Mouse (Mus musculus) embryonic facial prominence, embryonic 15.5 days (tissue): ENCODE results near the gene Zim1. TPM values are rescaled to one million over a fixed set of nuclear protein-coding genes. Genes with fewer than 3 reads are reported as not detected.

ENCODE experiments used
- ATAC-seq: fragments of 200-750 bp; cut with Nextera tagmentation; 2 replicates; pipeline ENCODE4 v1.8.0; 2017; ENCODE audit warnings: low read depth, moderate TSS enrichment; ENCODE audit not compliant: insufficient number of reproducible peaks, low FRiP score, low TSS enrichment
- H3K27ac ChIP-seq: fragments of 300-500 bp; sonication (generic); replicated peaks from 2 replicates; pipeline ENCODE4 v1.5.1; 2015; ENCODE audit warnings: mild to moderate bottlenecking, inconsistent platforms
- H3K27me3 ChIP-seq: fragments of 300-500 bp; sonication (generic); 2 replicates; pipeline ENCODE4 v1.6.1; 2015; ENCODE audit warnings: inconsistent platforms
- H3K36me3 ChIP-seq: fragments of 300-500 bp; sonication (generic); 2 replicates; pipeline ENCODE4 v1.6.1; 2015; ENCODE audit warnings: mild to moderate bottlenecking, inconsistent platforms
- H3K4me1 ChIP-seq: fragments of 300-500 bp; sonication (generic); 2 replicates; pipeline ENCODE4 v1.6.1; 2015; ENCODE audit warnings: inconsistent platforms
- H3K4me2 ChIP-seq: fragments of 300-500 bp; sonication (generic); replicated peaks from 2 replicates; pipeline ENCODE4 v1.6.1; 2015; ENCODE audit warnings: mild to moderate bottlenecking, inconsistent platforms
- H3K4me3 ChIP-seq: fragments of 300-500 bp; sonication (generic); replicated peaks from 2 replicates; pipeline ENCODE4 v1.5.1; 2015; ENCODE audit warnings: mild to moderate bottlenecking, inconsistent platforms
- H3K9ac ChIP-seq: fragments of 300-500 bp; sonication (generic); 2 replicates; pipeline ENCODE4 v1.6.1; 2015; ENCODE audit warnings: inconsistent platforms
- H3K9me3 ChIP-seq: fragments of 300-500 bp; sonication (generic); replicated peaks from 2 replicates; pipeline ENCODE4 v1.6.1; 2016; ENCODE audit warnings: inconsistent platforms
- WGBS: fragments of 180-500 bp; shearing (Covaris S2); methylation state at CpG from one replicate; pipeline ENCODE4 v1.1.7; 2015; 5-methylcytosine and 5-hydroxymethylcytosine counted together
- polyA plus RNA-seq: library from polyadenylated mRNA; unstranded; fragments of >200 nt; fragmentation: Nextera tagmentation; extraction: Ambion mirVana; gene quantifications from 2 replicates; pipeline ENCODE4 v1.2.1, GENCODE M21; 2015

The Zim1 gene
- polyA plus RNA-seq, 1 experiment from 2014 or later, result 14.8 TPM

GRCm38 (mm10) chr7:6709396-6709795, 13.1 kb upstream of the Zim1 start:
- no peak overlapping the region for H3K27ac ChIP-seq
- H3K4me3 ChIP-seq, result no peak overlapping the region
- peaks cover 75% of the 10 kb centered on the region for H3K36me3 ChIP-seq
- no peak overlapping the region for H3K9ac ChIP-seq
- 92% methylated on average over 15 of the region's 15 CpGs for WGBS
- no peaks in the 10 kb centered on the region for H3K27me3 ChIP-seq
- H3K4me2 ChIP-seq, result no peak overlapping the region
- H3K4me1 ChIP-seq, result no peaks in the 10 kb centered on the region
- no peaks in the 10 kb centered on the region for H3K9me3 ChIP-seq
- no peak for ATAC-seq

- Histone ChIP-seq H3K27ac (no peak overlapping the region), H3K4me3 (no peak overlapping the region), H3K4me1 (no peaks in the 10 kb centered on the region), H3K36me3 (peaks cover 71% of the 10 kb centered on the region), H3K9me3 (no peaks in the 10 kb centered on the region), H3K27me3 (no peaks in the 10 kb centered on the region), H3K4me2 (no peak overlapping the region), H3K9ac (no peak overlapping the region)
- 88% methylated on average over 17 of the region's 17 CpGs for WGBS
- ATAC-seq, result no peak
Observed at GRCm38 (mm10) chr7:6708451-6709180, 12.4 kb upstream of the Zim1 start.

- H3K27me3 ChIP-seq, result no peaks in the 10 kb centered on the region
- H3K27ac ChIP-seq, result no peak overlapping the region
- WGBS, result 95% methylated on average over 23 of the region's 23 CpGs
- no peak for ATAC-seq
- H3K4me1 ChIP-seq, result no peaks in the 10 kb centered on the region
- H3K36me3 ChIP-seq, result peaks cover 61% of the 10 kb centered on the region
- H3K9me3 ChIP-seq, result no peaks in the 10 kb centered on the region
- H3K4me2 ChIP-seq, result no peak overlapping the region
- H3K9ac ChIP-seq, result no peak overlapping the region
- H3K4me3 ChIP-seq, result no peak overlapping the region
Observed at GRCm38 (mm10) chr7:6707416-6708015, 11.3 kb upstream of the Zim1 start.

- 70% methylated on average over 3 of the region's 3 CpGs for WGBS
- no peak overlapping the region for H3K9ac ChIP-seq
- no peak overlapping the region for H3K27ac ChIP-seq
- no peak for ATAC-seq
- no peak overlapping the region for H3K4me3 ChIP-seq
- no peak overlapping the region for H3K4me2 ChIP-seq
- no peaks in the 10 kb centered on the region for H3K36me3 ChIP-seq
- no peaks in the 10 kb centered on the region for H3K4me1 ChIP-seq
- H3K9me3 ChIP-seq, result no peaks in the 10 kb centered on the region
- H3K27me3 ChIP-seq, result no peaks in the 10 kb centered on the region
Observed at GRCm38 (mm10) chr7:6699230-6699629, 3.0 kb upstream of the Zim1 start.

GRCm38 (mm10) chr7:6685511-6685910, 10.7 kb downstream of the Zim1 start:
- H3K9ac ChIP-seq, result no peak overlapping the region
- peaks cover 35% of the 10 kb centered on the region for H3K36me3 ChIP-seq
- no peak overlapping the region for H3K4me2 ChIP-seq
- no peak overlapping the region for H3K27ac ChIP-seq
- WGBS, result 93% methylated on average over 6 of the region's 6 CpGs
- H3K4me3 ChIP-seq, result no peak overlapping the region
- ATAC-seq, result no peak
- no peaks in the 10 kb centered on the region for H3K27me3 ChIP-seq
- H3K4me1 ChIP-seq, result no peaks in the 10 kb centered on the region
- no peaks in the 10 kb centered on the region for H3K9me3 ChIP-seq

GRCm38 (mm10) chr7:6666726-6667125, 29.5 kb downstream of the Zim1 start:
- H3K9ac ChIP-seq, result no peak overlapping the region
- 67% methylated on average over 3 of the region's 3 CpGs for WGBS
- no peaks in the 10 kb centered on the region for H3K36me3 ChIP-seq
- no peaks in the 10 kb centered on the region for H3K27me3 ChIP-seq
- ATAC-seq, result no peak
- H3K4me1 ChIP-seq, result no peaks in the 10 kb centered on the region
- no peak overlapping the region for H3K27ac ChIP-seq
- H3K4me3 ChIP-seq, result no peak overlapping the region
- H3K4me2 ChIP-seq, result no peak overlapping the region
- H3K9me3 ChIP-seq, result no peaks in the 10 kb centered on the region

- WGBS, result 52% methylated on average over 7 of the region's 7 CpGs
- no peak overlapping the region; the same call in 1 of the 2 replicates for H3K27ac ChIP-seq
- ATAC-seq, result no peak
- no peak overlapping the region for H3K9ac ChIP-seq
- H3K4me3 ChIP-seq, result no peak overlapping the region
- no peaks in the 10 kb centered on the region for H3K4me1 ChIP-seq
- H3K4me2 ChIP-seq, result no peak overlapping the region
- H3K27me3 ChIP-seq, result no peaks in the 10 kb centered on the region
- H3K36me3 ChIP-seq, result no peaks in the 10 kb centered on the region
- H3K9me3 ChIP-seq, result no peaks in the 10 kb centered on the region
Observed at GRCm38 (mm10) chr7:6663430-6663829, 32.8 kb downstream of the Zim1 start.

- Histone ChIP-seq H3K4me2 (no peak overlapping the region), H3K27me3 (no peaks in the 10 kb centered on the region), H3K4me1 (no peaks in the 10 kb centered on the region), H3K4me3 (no peak overlapping the region), H3K9ac (no peak overlapping the region), H3K9me3 (no peaks in the 10 kb centered on the region), H3K36me3 (no peaks in the 10 kb centered on the region), H3K27ac (no peak overlapping the region)
- WGBS, result 23% methylated on average over 2 of the region's 2 CpGs
- ATAC-seq, result no peak
Observed at GRCm38 (mm10) chr7:6659605-6660004, 36.6 kb downstream of the Zim1 start.

GRCm38 (mm10) chr7:6658606-6659005, 37.6 kb downstream of the Zim1 start:
- ATAC-seq, result no peak
- Histone ChIP-seq H3K4me3 (no peak overlapping the region), H3K4me2 (no peak overlapping the region), H3K9me3 (no peaks in the 10 kb centered on the region), H3K27me3 (no peaks in the 10 kb centered on the region), H3K9ac (no peak overlapping the region), H3K27ac (no peak overlapping the region), H3K4me1 (no peaks in the 10 kb centered on the region), H3K36me3 (no peaks in the 10 kb centered on the region)
- 82% methylated on average over 7 of the region's 7 CpGs for WGBS

GRCm38 (mm10) chr7:6652151-6652550, 44.1 kb downstream of the Zim1 start:
- no peak overlapping the region for H3K27ac ChIP-seq
- H3K4me3 ChIP-seq, result no peak overlapping the region
- no peak for ATAC-seq
- H3K9ac ChIP-seq, result no peak overlapping the region
- H3K4me1 ChIP-seq, result no peaks in the 10 kb centered on the region
- H3K27me3 ChIP-seq, result no peaks in the 10 kb centered on the region
- 79% methylated on average over 5 of the region's 5 CpGs for WGBS
- no peaks in the 10 kb centered on the region for H3K36me3 ChIP-seq
- no peaks in the 10 kb centered on the region for H3K9me3 ChIP-seq
- no peak overlapping the region for H3K4me2 ChIP-seq

GRCm38 (mm10) chr7:6651221-6651620, 45.0 kb downstream of the Zim1 start:
- Histone ChIP-seq H3K27me3 (no peaks in the 10 kb centered on the region), H3K9me3 (no peaks in the 10 kb centered on the region), H3K4me1 (no peaks in the 10 kb centered on the region), H3K27ac (no peak overlapping the region), H3K36me3 (no peaks in the 10 kb centered on the region), H3K4me2 (no peak overlapping the region), H3K4me3 (no peak overlapping the region), H3K9ac (no peak overlapping the region)
- WGBS, result 68% methylated on average over 7 of the region's 7 CpGs
- ATAC-seq, result no peak

GRCm38 (mm10) chr7:6650526-6650925, 45.7 kb downstream of the Zim1 start:
- Histone ChIP-seq H3K4me1 (no peaks in the 10 kb centered on the region), H3K9me3 (no peaks in the 10 kb centered on the region), H3K4me2 (no peak overlapping the region), H3K27me3 (no peaks in the 10 kb centered on the region), H3K4me3 (no peak overlapping the region), H3K36me3 (no peaks in the 10 kb centered on the region), H3K27ac (no peak overlapping the region), H3K9ac (no peak overlapping the region)
- WGBS, result 88% methylated on average over 9 of the region's 9 CpGs
- ATAC-seq, result no peak
